Mouse (Mus musculus) splenic B cell, adult 2 months (primary cell): ENCODE measurements around the gene Evl.
"Not testable (repeated sequence)": the region's sequence is repeated elsewhere in the genome, so short reads cannot be mapped to it uniquely, and the experiment has no call there.

Experiments
- DNase-seq: peaks from one replicate; pipeline ENCODE4 v3.0.0-alpha.2; 2011; ENCODE audit warnings: low read depth, low spot score
- H3K27me3 ChIP-seq: 2 replicates; pipeline ENCODE4 v1.6.1; 2012; ENCODE audit warnings: mild to moderate bottlenecking, low read length, moderate library complexity, mixed read lengths; ENCODE audit not compliant: control insufficient read depth, poor library complexity, insufficient read depth, severe bottlenecking
- H3K36me3 ChIP-seq: 2 replicates; pipeline ENCODE4 v1.6.1; 2012; ENCODE audit warnings: mild to moderate bottlenecking, low read length, moderate library complexity, mixed read lengths; ENCODE audit not compliant: control insufficient read depth, poor library complexity, insufficient read depth, severe bottlenecking

The Evl gene

DNA sequence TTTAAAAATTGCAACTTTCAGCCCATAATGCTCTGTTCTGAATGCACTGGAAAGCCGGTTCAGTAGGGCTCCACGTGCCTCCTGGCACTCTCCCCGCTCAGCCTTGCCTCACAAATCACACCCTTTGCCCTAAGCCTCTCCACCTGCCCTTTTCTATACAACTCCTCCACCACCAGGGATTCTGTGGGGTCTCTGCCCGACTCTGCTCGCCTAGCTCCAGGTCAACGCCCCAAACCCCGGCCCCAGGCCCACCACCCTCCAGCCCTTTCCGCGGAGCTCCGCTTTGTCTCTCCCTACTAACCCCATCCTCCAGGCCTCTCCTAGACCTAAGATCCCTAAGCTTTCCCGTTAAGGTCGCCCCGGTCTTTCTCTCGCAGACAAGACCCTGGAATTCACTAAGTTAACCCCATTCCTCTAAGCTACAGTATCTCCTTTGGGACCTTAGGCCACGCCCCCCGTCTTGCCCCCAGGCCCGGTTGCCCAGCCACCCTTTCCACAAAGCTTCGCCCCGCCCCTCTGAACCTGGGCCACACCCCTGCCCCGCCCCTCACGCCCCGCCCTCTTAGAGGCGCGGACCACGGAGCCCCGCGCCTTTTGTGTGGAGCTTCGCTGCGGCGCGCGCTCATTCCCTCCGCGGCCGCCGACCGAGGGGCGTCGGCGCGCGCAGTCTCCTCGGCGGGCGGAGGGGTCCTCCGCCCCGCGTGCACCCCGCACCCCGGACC, at the start of gene Evl:
Gene Evl, plus strand, starts transcription at position 601 of the 722 bp plus-strand sequence.
- Histone ChIP-seq H3K27me3 (peaks cover 8% of the 10 kb centered on the region; the same call in 1 of the 2 replicates), H3K36me3 (no peaks in the 10 kb centered on the region)
- peak; percentile 40 for DNase-seq

DNA sequence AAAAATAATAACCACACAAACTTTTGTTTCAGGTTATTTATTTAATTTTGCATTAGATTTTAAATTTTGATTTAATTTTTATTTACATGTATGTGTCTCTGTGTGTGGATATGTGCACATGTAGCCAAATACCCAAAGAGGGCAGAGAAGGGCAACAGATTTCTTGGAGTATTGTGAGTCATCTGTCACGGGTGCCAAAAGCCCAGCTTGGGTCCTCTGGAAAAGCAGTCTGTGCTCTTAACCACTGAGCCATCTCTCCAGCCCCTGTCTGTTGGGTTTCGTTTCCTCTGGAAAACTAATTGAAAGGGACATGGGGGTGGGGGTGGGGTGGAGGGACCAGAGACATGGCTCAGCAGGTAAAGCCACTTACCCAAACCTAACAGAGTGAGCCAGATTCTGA, 48.7 kb upstream of the Evl start:
- DNase-seq = no peak
- no peaks in the 10 kb centered on the region for H3K27me3 ChIP-seq
- no peaks in the 10 kb centered on the region for H3K36me3 ChIP-seq

DNA sequence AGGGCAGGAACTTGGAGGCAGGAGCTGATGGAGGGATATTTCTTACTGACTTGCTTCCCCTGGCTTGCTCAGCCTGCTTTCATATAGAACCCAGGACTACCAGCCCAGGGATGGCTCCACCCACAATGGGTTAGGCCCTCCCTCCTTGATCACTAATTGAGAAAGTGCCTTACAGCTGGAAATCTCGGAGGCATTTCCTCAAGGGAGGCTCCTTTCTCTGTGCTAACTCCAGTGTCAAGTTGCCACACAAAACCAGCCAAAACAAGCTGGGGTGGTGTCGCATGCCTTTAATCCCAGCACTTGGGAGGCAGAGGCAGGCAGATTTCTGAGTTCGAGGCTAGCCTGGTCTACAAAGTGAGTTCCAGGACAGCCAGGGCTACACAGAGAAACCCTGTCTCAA, 47.5 kb upstream of the Evl start:
- not testable (repeated sequence) for H3K36me3 ChIP-seq, H3K27me3 ChIP-seq, DNase-seq

DNA sequence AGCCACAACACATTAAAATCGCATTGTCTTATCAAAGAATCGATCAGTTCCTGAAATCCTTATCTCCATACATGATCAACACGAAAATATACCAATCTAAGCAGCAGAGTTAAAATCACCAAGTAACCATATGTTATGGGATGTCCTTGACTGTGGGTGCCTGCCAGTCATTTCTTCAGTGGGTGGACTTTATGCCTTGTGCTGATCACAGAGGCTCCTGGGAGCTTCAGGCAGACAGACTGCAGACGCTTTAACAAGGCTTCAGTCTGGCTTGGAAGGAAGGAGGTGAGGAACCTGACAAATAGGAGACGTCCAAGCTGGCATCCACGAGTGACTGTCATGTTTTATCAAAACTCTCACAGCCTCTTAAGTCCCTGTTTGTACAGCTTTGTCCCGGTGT, 43.9 kb upstream of the Evl start:
- DNase-seq = no peak
- H3K27me3 ChIP-seq = no peaks in the 10 kb centered on the region
- no peaks in the 10 kb centered on the region for H3K36me3 ChIP-seq

DNA sequence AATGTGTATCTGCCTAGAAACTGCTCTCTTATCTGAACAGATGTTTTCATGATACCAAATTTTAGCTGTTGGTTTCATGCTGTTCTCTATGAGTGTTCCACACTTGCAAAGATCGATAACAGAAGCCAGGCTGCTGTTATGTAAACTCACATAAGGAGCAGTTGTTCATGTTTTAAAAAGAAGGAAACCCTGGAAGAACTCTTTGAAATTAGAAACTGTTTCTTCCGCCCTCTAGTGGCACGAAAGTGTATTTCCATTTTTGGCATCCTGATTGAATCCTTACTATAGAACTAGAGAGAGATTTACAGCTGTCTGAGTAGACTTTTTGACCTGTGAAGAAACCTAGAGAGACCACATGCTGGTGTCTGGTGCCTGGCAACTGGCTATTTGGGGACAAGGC, 43.5 kb upstream of the Evl start:
- peak; percentile 44 for DNase-seq
- Histone ChIP-seq H3K27me3 (no peaks in the 10 kb centered on the region), H3K36me3 (no peaks in the 10 kb centered on the region)

DNA sequence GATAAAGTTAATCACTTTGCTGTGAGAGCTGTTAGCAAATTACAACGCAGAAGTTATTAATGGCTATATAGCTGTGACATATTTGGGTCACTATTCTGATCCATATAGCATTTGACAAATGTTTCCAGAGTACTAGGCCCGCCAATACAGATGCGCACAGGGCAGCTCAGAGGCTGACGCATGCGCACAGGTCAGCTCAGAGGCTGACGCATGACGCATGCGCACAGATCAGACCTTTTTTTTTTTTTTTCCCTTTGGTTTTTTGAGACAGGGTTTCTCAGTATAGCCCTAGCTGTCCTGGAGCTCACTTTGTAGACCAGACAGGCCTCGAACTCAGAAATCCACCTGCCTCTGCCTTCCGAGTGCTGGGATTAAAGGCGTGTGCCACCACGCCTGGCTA, 39.1 kb upstream of the Evl start:
- DNase-seq = no peak
- H3K36me3 ChIP-seq = no peaks in the 10 kb centered on the region

DNA sequence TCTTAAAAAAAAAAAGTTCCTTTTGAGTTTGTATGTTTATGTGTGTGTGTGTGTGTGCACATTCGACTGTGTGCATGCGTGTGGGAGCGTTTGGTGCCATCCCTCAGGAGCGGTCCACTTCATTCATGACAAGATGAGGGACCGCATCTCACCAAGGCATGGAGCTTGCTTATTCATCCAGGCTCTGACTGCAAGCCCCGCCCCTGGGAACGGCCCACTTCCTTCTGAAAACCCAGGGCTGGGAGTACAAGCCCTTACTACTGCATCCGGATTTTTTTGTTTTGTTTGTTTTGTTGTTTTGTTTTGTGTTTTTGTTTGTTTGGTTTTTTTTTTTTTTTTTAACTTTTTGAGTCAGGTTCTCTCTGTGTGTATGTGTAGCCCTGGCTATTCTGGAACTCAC, 35.1 kb upstream of the Evl start:
- DNase-seq = no peak
- Histone ChIP-seq H3K27me3 (no peaks in the 10 kb centered on the region; the same call in 1 of the 2 replicates), H3K36me3 (no peaks in the 10 kb centered on the region)

More for the DNA sequence above, 39.1 kb upstream of the Evl start:
- H3K27me3 ChIP-seq = no peaks in the 10 kb centered on the region; the same call in 1 of the 2 replicates

DNA sequence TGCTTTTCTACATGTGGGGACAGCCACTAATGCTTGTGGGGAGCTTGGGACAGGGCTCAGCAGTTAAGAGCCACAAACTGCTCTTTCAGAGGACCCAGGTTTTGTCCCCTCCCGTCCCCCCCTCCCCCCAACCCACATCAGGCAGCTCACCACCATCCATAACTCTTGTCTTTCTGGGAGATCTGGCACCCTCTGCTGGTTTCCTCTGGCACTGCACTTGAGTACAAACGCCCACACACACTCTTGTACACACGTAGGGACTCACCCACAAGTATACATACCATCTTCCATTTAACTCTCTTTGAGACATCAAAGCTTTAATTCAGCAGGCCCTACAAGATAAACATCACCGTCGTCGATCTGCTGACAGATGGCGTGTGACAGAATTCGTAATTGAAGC, 25.3 kb upstream of the Evl start:
- peak; percentile 65 for DNase-seq
- Histone ChIP-seq H3K36me3 (no peaks in the 10 kb centered on the region), H3K27me3 (no peaks in the 10 kb centered on the region)

DNA sequence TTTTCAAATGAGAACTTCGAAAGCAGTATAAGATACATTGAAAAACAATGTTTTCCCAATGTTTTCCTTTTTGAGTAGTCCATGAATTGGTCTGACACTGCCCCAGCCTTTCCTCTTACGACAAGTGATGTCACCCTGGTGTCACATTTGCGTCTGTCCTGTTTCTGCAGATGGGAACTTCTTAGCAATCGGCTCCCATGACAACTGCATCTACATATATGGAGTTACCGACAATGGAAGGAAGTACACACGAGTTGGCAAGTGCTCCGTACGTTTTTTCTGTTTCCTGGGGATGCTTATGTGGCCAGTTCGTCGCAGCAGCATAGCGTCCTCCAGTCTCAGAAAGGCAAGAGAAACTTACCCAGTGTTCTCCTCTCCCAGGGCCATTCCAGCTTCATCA, 20.0 kb upstream of the Evl start:
- Histone ChIP-seq H3K36me3 (no peaks in the 10 kb centered on the region), H3K27me3 (no peaks in the 10 kb centered on the region)

DNA sequence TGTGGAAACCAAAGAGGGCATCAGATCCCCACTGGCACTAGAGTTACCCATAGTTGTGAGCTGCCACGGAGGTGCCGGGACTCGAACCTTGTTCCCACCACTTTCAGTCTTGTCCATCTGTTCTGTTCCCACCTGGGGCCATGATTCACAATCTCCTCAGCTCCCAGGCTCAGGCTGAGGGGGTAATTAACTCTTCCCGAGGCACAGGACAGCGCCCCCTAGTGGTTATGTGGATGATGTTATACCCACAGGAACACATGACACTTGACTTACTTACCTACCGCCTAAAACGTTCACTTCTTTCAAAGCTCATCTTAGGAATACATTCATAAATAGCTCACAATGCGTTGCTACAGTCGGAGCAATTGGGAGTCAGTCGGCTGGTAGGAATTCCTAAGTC, 18.1 kb upstream of the Evl start:
- H3K36me3 ChIP-seq = no peaks in the 10 kb centered on the region
- DNase-seq = peak; percentile 19
- no peaks in the 10 kb centered on the region for H3K27me3 ChIP-seq

More for the DNA sequence above, 20.0 kb upstream of the Evl start:
- no peak for DNase-seq

DNA sequence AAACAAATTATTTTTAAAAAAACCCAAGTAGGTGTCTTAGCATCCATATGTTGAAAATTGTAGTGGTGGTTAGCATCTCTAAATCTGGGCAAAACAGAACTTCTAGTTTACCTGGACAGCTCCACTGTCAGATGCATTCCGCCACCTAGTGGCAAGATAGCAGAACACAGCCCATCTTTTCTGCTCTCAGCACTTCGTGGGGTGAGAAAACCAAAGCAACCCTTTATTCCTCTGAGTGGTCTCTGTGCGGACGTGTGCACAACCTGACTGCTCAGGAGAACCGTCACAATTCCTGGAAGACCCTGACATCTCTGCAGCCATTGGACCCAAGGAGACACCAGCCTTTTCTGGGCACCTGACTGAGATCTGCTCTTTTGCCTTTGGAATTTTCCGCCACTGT, 13.4 kb upstream of the Evl start:
- H3K27me3 ChIP-seq = no peaks in the 10 kb centered on the region
- peak; percentile 57 for DNase-seq
- H3K36me3 ChIP-seq = no peaks in the 10 kb centered on the region

DNA sequence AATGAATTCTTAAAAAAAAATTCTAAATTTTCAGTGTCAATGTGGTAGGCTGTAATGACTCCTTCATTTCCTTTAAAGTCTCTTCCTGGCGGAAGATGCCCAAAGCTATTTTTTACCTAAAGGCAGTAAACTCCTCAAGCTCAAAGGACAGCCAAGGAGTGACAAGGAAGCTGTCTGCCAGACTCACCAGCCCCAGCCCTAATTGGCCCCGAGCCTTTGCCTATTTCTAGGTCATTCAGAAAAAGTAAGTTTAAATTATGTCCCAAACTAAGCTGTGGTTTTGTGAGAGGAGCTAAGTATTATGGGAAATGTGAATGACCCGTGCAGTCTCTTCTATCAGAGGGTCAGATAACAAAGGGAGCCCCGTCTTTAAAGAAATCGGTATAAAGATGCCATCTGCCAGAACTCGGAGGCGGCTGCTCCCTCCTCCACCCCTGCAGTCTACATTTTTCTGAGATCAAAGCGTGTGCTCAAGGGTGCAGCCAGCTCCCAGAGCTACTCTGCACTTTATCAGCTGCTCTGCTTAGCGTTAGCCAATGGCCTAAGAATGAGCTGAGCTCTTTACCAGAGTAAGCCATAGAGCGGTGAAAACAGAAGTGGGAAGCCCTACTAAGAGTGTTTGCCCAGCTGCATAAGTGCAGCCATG, 7.9 kb upstream of the Evl start:
- Histone ChIP-seq H3K36me3 (no peaks in the 10 kb centered on the region), H3K27me3 (no peaks in the 10 kb centered on the region)
- DNase-seq = no peak

DNA sequence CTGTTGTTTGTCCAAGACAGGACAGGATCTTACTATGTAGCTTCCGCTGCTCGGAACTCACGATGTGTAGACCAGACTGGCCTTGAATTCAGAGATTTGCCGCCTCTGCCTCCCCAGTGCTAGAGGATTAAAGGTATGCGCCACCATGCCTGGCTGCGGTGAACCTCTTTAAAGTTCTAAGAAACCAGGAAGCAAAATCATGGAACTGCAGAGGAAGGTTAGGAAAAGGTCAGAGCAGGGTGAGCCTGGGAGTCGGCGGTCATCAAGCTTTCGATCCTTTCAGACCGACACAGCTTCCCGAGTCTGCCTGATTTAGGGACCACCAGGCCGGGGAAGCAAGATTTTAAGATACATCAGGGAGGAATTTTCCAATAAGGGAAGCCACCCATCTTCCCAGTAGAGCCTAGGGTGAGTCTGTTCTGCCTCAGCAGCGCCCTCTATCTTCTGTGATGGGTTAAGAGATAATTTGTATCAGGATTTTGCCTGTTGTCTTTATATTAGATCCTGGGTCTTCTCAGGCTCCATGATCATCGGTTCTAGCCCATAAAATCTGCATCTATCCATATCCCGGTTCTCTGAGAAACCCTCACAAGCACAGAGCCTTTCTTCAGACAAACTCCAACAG, 7.2 kb upstream of the Evl start:
- no peak for DNase-seq
- H3K36me3 ChIP-seq = no peaks in the 10 kb centered on the region
- H3K27me3 ChIP-seq = no peaks in the 10 kb centered on the region

DNA sequence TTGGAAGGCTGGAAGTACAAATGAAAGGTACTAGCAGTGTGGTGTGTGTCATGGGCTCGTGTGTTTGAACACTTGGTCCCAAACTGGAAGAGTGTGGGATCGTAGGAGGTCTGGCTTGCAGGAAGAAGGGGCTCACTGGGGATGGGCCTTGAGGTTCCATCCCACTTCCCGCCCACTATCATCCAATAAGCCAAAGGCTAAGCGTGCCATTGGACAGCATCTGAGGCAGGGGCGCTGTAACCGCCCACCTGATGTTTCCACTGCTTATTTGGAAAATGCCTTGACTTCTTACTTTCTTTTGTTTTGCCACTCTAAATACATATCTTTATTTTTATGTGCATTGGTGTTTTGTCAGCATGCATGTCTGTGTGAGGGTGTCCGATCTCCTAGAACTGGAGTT, 2.8 kb upstream of the Evl start:
- Histone ChIP-seq H3K36me3 (no peaks in the 10 kb centered on the region), H3K27me3 (peaks cover 6% of the 10 kb centered on the region; the same call in 1 of the 2 replicates)
- no peak for DNase-seq

DNA sequence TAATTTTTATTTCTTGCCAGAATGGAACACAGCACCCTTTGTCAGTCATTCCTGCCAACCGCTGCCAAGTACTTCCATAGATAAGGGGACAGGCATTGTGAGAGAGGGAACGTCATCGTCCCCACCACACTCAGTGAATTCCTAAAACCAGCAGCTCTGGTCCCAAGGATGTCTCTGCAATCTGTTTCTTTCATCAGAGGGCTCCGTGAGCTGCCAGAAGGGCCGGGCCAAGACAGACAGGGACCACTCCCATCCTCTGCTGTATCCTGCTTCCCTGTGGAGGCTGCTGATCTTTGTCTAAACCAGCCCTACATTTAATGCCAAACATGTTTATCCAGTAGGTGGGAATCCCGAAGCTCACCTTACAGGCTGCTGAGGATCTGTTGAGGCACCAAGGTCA, 1.4 kb upstream of the Evl start:
- no peaks in the 10 kb centered on the region for H3K36me3 ChIP-seq
- no peak for DNase-seq
- H3K27me3 ChIP-seq = peaks cover 8% of the 10 kb centered on the region; the same call in 1 of the 2 replicates
